Comparison of ENCODE assay signal across 10 mouse cellular contexts in genomic region chr9:115704249-115704648, GRCm38 (mm10).
DNase-seq lines count a peak whose midpoint lies in the region; ATAC-seq and TF ChIP-seq lines count a peak whose summit lies in the region.
"Had no signal": no experiment of that assay in that cellular context is flagged by ENCODE, and none has a peak within 500 bp of the region (broad histone marks: within the 10 kb centered on the region; RNA-seq: fewer than 3 reads in every experiment).

No protein-coding gene starts in this region.

- no peak overlapping the region for H3K4me3 ChIP-seq in forebrain, embryonic 14.5 days (ENCODE audit: low read depth, low read length)
- H3K4me3 ChIP-seq in hindbrain, postnatal 0 days (ENCODE audit: low read length): no peak overlapping the region
- H3K4me3 ChIP-seq in left cerebral cortex, adult 2 months: no peak overlapping the region
- H3K4me3 ChIP-seq in stomach, postnatal 0 days (ENCODE audit: low read depth, low read length): no peak overlapping the region
- H3K4me3 ChIP-seq: heart, embryonic 15.5 days had no signal

- no peak overlapping the region for H3K9ac ChIP-seq in forebrain, embryonic 14.5 days (ENCODE audit: low read length)
- H3K9ac ChIP-seq in hindbrain, postnatal 0 days (replicated peaks; ENCODE audit: low read length): no peak overlapping the region
- no peak overlapping the region for H3K9ac ChIP-seq in stomach, postnatal 0 days (ENCODE audit: low read length)
- H3K9ac ChIP-seq: heart, embryonic 15.5 days had no signal

- no peak for TF ChIP-seq EP300 in stomach, postnatal 0 days (optimal IDR thresholded peaks at IDR 0.05)

- no peaks in the 10 kb centered on the region for H3K9me3 ChIP-seq in forebrain, embryonic 14.5 days (replicated peaks; ENCODE audit: control insufficient read depth, low read length)
- H3K9me3 ChIP-seq in hindbrain, postnatal 0 days (ENCODE audit: low read length): no peaks in the 10 kb centered on the region
- H3K9me3 ChIP-seq in stomach, postnatal 0 days (ENCODE audit: control insufficient read depth, low read length): no peaks in the 10 kb centered on the region
- H3K9me3 ChIP-seq: heart, embryonic 15.5 days had no signal

- H3K4me2 ChIP-seq in forebrain, embryonic 14.5 days (ENCODE audit: low read length): no peak overlapping the region
- H3K4me2 ChIP-seq in hindbrain, postnatal 0 days (ENCODE audit: low read depth, low read length): no peak overlapping the region
- H3K4me2 ChIP-seq in stomach, postnatal 0 days (replicated peaks; ENCODE audit: low read depth): no peak overlapping the region
- H3K4me2 ChIP-seq: heart, embryonic 15.5 days had no signal

- TF ChIP-seq CTCF in hindbrain, postnatal 0 days (IDR thresholded peaks at IDR 0.05; ENCODE audit: low read depth): peak; percentile 87
- TF ChIP-seq CTCF in left cerebral cortex, adult 2 months (IDR thresholded peaks at IDR 0.05): peak; percentile 88
- TF ChIP-seq CTCF in stomach, postnatal 0 days (IDR thresholded peaks at IDR 0.05; ENCODE audit: low read depth): peak; percentile 89

- H3K27me3 ChIP-seq in forebrain, embryonic 14.5 days (replicated peaks; ENCODE audit: control insufficient read depth, insufficient read depth, low read length): no peaks in the 10 kb centered on the region
- no peaks in the 10 kb centered on the region for H3K27me3 ChIP-seq in hindbrain, postnatal 0 days (ENCODE audit: insufficient read depth, low read length)
- H3K27me3 ChIP-seq in stomach, postnatal 0 days (ENCODE audit: control insufficient read depth, insufficient read depth, low read length): no peaks in the 10 kb centered on the region
- H3K27me3 ChIP-seq: heart, embryonic 15.5 days had no signal

- ATAC-seq in forebrain, embryonic 14.5 days: 0 out of 2 replicates have a peak, but pooled peaks have one; percentile 57
- no peak for ATAC-seq in hindbrain, postnatal 0 days
- ATAC-seq in stomach, postnatal 0 days (ENCODE audit: low FRiP score, low TSS enrichment): no peak; the same call in 1 of the 2 replicates

- H3K27ac ChIP-seq in forebrain, embryonic 14.5 days (ENCODE audit: low read depth, low read length): no peak overlapping the region
- no peak overlapping the region for H3K27ac ChIP-seq in hindbrain, postnatal 0 days
- H3K27ac ChIP-seq in left cerebral cortex, adult 2 months: no peak overlapping the region
- no peak overlapping the region for H3K27ac ChIP-seq in stomach, postnatal 0 days (replicated peaks)
- H3K27ac ChIP-seq: heart, embryonic 15.5 days had no signal

- peak; percentile 5 for DNase-seq in cerebellum, adult 8-10 months
- DNase-seq in cerebellum, adult 11-12 months: no peak
- peak; percentile 51 for DNase-seq in adrenal gland, adult 8-10 months
- peak; percentile 66 for DNase-seq in forebrain, embryonic 14.5 days (ENCODE audit: low spot score)
- peak; percentile 72 for DNase-seq in hindbrain, postnatal 0 days (ENCODE audit: low spot score)
- peak; percentile 39 to 61 for DNase-seq in left cerebral cortex, adult 2 months (ENCODE audit: extremely low spot score in 1 of 2, low spot score in 2 of 2)
- DNase-seq in mesoderm, embryonic 11.5 days (ENCODE audit: low read depth, low spot score): peak; percentile 70
- DNase-seq in stomach, postnatal 0 days (ENCODE audit: low spot score): peak; percentile 58

- H3K36me3 ChIP-seq in forebrain, embryonic 14.5 days (ENCODE audit: control insufficient read depth, insufficient read depth, low read length): no peaks in the 10 kb centered on the region
- no peaks in the 10 kb centered on the region for H3K36me3 ChIP-seq in hindbrain, postnatal 0 days (ENCODE audit: insufficient read depth, low read length)
- H3K36me3 ChIP-seq in stomach, postnatal 0 days (ENCODE audit: control insufficient read depth, insufficient read depth, low read length): no peaks in the 10 kb centered on the region
- H3K36me3 ChIP-seq: G1E; heart, embryonic 15.5 days had no signal

- WGBS in forebrain, embryonic 14.5 days: 45% methylated on average over 9 of the region's 9 CpGs
- 41% methylated on average over 9 of the region's 9 CpGs for WGBS in hindbrain, postnatal 0 days
- WGBS in stomach, postnatal 0 days: 35% methylated on average over 9 of the region's 9 CpGs

- intact Hi-C loops in left cerebral cortex, adult 2 months (cut with DNase I): loop anchor here (5.0 to 10.0 kb wide), 3 partner anchors 397 to 907 kb away; no protein-coding TSS in a partner anchor

- peaks cover 11% of the 10 kb centered on the region for H3K4me1 ChIP-seq in forebrain, embryonic 14.5 days (ENCODE audit: control insufficient read depth, insufficient read depth, low read length)
- H3K4me1 ChIP-seq in hindbrain, postnatal 0 days (ENCODE audit: insufficient read depth, low read length): 0 out of 2 replicates have a peak, but pooled peaks cover 7% of the 10 kb centered on the region
- H3K4me1 ChIP-seq in stomach, postnatal 0 days (replicated peaks; ENCODE audit: control insufficient read depth, insufficient read depth): no peaks in the 10 kb centered on the region
